Mouse (Mus musculus) fat pad, adult 2 months (tissue): ENCODE measurements around the gene Nsf.

Experiments
- DNase-seq: peaks from one replicate; pipeline ENCODE4 v3.0.0-alpha.2; 2011; ENCODE audit warnings: low read depth, low spot score; ENCODE audit errors: extremely low read depth

Gene Nsf

DNA sequence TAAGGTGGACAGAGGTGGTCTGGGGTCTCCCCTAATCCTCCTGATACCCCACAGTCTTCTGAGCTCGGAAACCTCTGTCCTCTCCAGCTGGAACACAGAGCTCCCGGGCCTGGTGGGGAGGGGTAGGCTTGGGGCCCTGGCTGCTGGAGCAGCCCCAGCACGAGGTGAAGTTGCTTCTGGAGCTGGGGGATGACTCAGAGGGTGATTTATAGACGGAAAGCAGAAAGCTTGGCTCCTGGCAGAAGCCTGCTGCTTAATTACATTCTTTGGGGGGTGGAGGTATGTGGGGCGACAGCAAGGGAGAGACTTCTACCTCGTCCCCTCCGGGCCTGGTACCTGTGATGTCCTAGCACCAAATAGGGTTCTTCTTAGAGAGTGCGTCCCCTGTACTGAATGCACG lies 173.7 kb downstream of the Nsf start:
- DNase-seq: no peak

DNA sequence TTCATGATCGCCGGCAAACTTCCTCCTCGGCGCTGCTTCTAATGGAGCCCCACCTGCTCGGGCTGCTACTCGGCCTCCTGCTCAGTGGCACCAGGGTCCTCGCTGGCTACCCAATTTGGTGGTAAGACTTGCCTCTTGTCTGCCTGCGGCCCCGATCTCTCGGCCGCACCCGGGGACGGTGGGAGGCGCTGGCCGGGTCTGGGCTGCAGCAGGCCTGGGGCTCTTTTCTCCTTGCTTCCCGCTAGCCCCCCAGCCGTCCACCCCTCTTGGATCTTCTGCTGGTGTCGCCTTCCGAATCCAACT lies 179.7 kb downstream of the Nsf start:
- DNase-seq: no peak

DNA sequence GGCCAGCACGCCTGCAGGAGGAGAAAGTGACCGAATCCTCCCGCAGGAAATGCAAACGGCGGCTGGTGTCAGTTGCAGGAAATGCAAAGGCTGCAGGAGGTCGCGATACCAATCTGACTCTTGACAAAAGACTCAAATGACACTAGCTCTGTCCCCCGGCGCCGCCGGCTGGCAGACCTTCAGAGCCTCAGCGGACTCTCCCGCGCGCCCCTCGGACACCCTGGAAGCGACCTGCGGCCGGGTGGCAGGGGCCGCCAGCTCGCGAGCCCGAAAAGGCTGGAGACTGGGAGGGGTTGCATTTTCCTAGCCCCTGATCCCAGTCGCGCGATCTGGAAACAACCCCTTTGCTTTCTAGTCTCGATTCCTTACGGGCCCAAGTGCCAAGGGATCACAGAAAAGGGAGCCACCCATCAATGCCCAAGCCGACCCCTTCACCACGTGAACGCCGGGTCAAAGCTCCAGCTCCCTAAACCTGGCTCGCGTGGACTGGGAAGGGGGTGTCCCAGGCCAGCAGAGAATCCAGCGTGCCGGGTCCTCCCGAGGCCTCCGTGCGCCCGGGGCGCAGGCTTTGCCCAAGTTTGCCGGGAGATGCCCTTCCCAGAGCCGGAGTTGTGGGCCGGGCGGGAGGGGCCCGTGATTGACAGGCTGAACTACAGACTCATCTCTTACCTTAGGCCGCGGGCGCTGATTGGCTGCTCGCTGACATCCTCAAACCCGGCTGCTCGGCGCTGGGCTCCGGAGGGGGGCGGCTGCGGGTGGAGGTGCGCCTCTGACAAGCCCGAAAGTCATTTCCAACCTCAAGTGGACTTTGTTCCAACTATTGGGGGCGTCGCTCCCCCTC lies 180.2 kb downstream of the Nsf start, which contains the start of gene Wnt3:
Gene Wnt3 (plus strand): TSS at position 764 of the 841 bp plus-strand sequence.
- DNase-seq: no peak

DNA sequence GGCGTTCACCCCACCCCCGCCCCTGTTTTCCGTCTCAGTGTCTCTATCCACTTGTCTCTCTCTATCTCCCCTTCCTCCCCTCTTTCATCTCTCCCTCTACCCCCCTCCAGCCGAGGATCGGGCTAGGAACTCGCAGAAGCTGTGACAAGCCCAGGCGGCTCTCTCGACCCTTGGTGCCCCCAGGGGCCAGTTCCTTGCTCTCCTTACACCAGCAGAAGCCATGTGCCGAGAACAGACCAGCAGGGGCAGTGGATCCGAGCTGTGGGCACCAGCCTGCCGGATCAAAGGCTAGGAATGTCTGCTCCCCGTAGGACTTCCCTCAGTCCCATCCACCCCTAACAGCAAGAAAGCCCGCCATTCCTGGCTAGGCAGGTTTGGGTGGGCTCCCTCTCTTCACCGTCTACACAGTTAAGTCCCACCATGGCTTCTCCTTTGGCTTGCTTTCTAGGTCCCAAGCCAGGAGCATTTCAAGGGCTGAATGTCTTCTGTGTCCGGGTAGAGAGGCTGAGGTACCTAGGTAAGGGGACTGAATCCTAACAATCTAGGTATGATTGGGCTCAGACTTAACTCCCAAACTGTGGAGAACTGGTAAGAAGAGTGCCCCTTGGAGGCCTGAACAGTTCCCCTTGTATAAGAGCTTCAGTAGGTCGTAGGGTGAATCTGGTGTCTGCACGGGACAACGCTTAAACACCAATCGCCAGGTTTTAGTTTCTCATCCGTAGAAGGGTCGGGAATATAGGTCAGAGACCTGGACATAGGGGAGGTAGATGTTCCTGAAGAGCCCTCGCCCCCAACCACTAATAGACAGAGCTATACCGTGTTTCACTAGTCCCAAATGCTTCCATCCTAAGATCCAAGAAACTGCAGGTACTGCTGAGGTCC lies 181.1 kb downstream of the Nsf start:
- DNase-seq: no peak
